Mouse (Mus musculus) spleen, postnatal 14 days (tissue): ENCODE measurements around the gene Gm15091.
"Not testable (repeated sequence)": the region's sequence is repeated elsewhere in the genome, so short reads cannot be mapped to it uniquely, and the experiment has no call there.

Experiments
- DNase-seq, 2 experiments: peaks; one replicate each; pipeline ENCODE4 v3.0.0; 2021 to 2022; ENCODE audit warnings: low spot score in 2 of 2

Gm15091 gene

GRCm38 (mm10) chrX:149941355-149941754 is at the start of gene Gm15091:
Gene Gm15091 (plus strand): TSS chrX:149941655.
- not testable (repeated sequence) for DNase-seq
